8 mouse cellular contexts compared by ENCODE assay signal in the genomic region with DNA sequence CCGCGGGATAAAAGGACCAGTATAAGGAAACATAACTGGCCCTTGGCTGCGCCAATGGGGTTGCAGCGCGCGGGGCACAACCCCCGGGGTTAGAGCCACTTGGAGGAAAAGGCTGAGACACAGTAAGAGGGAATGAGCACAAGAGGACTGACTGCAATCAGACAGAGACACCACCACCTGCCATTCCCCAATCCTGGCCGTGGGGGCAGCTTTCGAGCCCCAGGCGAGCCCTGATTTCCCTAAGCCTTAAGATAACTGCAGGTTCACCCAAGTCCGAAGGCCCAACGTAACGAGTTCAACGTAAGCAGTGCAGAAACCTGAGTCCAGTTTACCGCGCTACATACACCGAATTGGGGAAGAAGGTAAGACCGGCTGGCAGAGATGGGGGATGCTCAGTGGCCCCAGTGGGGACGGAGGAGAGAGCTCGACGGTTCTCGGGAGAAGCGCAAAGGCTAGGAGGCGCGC. TPM values are rescaled to one million over a fixed set of nuclear protein-coding genes. Genes with fewer than 3 reads are reported as not detected.
A peak's percentile ranks its signal among the peaks of the same experiment; 100 is the strongest.
DNase-seq lines count a peak whose midpoint lies in the region; ATAC-seq lines count a peak whose summit lies in the region.

No protein-coding gene starts in this region.

- DNase-seq in left cerebral cortex, postnatal 25 days (ENCODE audit: low spot score in 2 of 2), result peak; percentile 28 to 52
- DNase-seq in left cerebral cortex, adult 8-10 months (ENCODE audit: low spot score in 2 of 2), result no peak
- peak; percentile 84 for DNase-seq in ZHBTc4 (ENCODE audit: low read depth, low spot score)
- peak; percentile 40 to 60 for DNase-seq in kidney, postnatal 36 days
- no peak for DNase-seq in midbrain, embryonic 14.5 days
- no peak for DNase-seq in B cell, adult 2 months
- DNase-seq in gastrocnemius, postnatal 25 days, result no peak

- H3K27ac ChIP-seq in forebrain, embryonic 15.5 days (replicated peaks), result peak overlapping the region; percentile 99
- H3K27ac ChIP-seq in midbrain, embryonic 14.5 days (replicated peaks; ENCODE audit: low read depth, low read length), result peak overlapping the region; percentile 93

- H3K9me3 ChIP-seq in forebrain, embryonic 15.5 days, result no peaks in the 10 kb centered on the region
- no peaks in the 10 kb centered on the region for H3K9me3 ChIP-seq in midbrain, embryonic 14.5 days (ENCODE audit: control insufficient read depth, low read length)

- peak overlapping the region; percentile 92 for H3K4me3 ChIP-seq in forebrain, embryonic 15.5 days
- H3K4me3 ChIP-seq in midbrain, embryonic 14.5 days (replicated peaks; ENCODE audit: low read depth, low read length), result peak overlapping the region; percentile 89

- ATAC-seq in forebrain, embryonic 15.5 days (replicated peaks), result peak; percentile 67
- ATAC-seq in midbrain, embryonic 14.5 days (ENCODE audit: low FRiP score, low TSS enrichment), result peak; percentile 70

- under 1% methylated on average over 25 of the region's 25 CpGs for WGBS in forebrain, embryonic 15.5 days
- WGBS in midbrain, embryonic 14.5 days, result under 1% methylated on average over 25 of the region's 25 CpGs

- intact Hi-C loops in left cerebral cortex, postnatal 25 days (cut with DNase I), result no loop called here

- peak overlapping the region; percentile 82 for H3K9ac ChIP-seq in forebrain, embryonic 15.5 days (replicated peaks)
- H3K9ac ChIP-seq in midbrain, embryonic 14.5 days (replicated peaks; ENCODE audit: low read length), result peak overlapping the region; percentile 72

- no peaks in the 10 kb centered on the region for H3K27me3 ChIP-seq in forebrain, embryonic 15.5 days
- H3K27me3 ChIP-seq in midbrain, embryonic 14.5 days (ENCODE audit: control insufficient read depth, insufficient read depth, low read length), result no peaks in the 10 kb centered on the region

- peaks cover 22% of the 10 kb centered on the region for H3K4me1 ChIP-seq in forebrain, embryonic 15.5 days
- H3K4me1 ChIP-seq in midbrain, embryonic 14.5 days (ENCODE audit: control insufficient read depth, insufficient read depth, low read length), result peaks cover 5% of the 10 kb centered on the region; the same call in 1 of the 2 replicates

- peaks cover under 1% of the 10 kb centered on the region; the same call in 1 of the 2 replicates for H3K36me3 ChIP-seq in forebrain, embryonic 15.5 days
- peaks cover 2% of the 10 kb centered on the region; the same call in 1 of the 2 replicates for H3K36me3 ChIP-seq in midbrain, embryonic 14.5 days (ENCODE audit: control insufficient read depth, insufficient read depth, low read length)

- peak overlapping the region; percentile 98 for H3K4me2 ChIP-seq in forebrain, embryonic 15.5 days (replicated peaks)
- H3K4me2 ChIP-seq in midbrain, embryonic 14.5 days (ENCODE audit: low read length), result peak overlapping the region; percentile 96

RNA-seq across cellular contexts. Expression of gene Gm29609, which starts 0.4 kb away (rescaled TPM):
- 1 to 10 TPM; 3.5 to 3.8 TPM for total RNA-seq in left cerebral cortex, postnatal 25 days (2021)
- 1 to 10 TPM; 1.8 to 6.0 (median 2.5) TPM for total RNA-seq in left cerebral cortex, adult 8-10 months (2022)
- polyA plus RNA-seq in forebrain, embryonic 15.5 days (2015; fragmentation: Nextera tagmentation; extraction: Ambion mirVana), result 1.2 and 1.8 TPM in 2 replicates
- polyA plus RNA-seq in midbrain, embryonic 14.5 days (2014; fragmentation: Nextera tagmentation; extraction: Ambion mirVana), result 0.70 and 1.7 TPM in 2 replicates
- total RNA-seq in gastrocnemius, postnatal 25 days (2021), result under 1 TPM; 0.26 to 0.35 TPM

RNA-seq across cellular contexts. Expression of gene Gtf3c2, which starts 0.6 kb away (rescaled TPM):
- 10 to 100 TPM; 53.3 to 57.8 TPM for total RNA-seq in left cerebral cortex, postnatal 25 days (2021)
- total RNA-seq in left cerebral cortex, adult 8-10 months (2022), result 10 to 100 TPM; 49.8 to 65.0 (median 58.1) TPM
- 69.5 and 75.4 TPM in 2 replicates for polyA plus RNA-seq in forebrain, embryonic 15.5 days (2015; fragmentation: Nextera tagmentation; extraction: Ambion mirVana)
- 48.5 and 68.0 TPM in 2 replicates for polyA plus RNA-seq in midbrain, embryonic 14.5 days (2014; fragmentation: Nextera tagmentation; extraction: Ambion mirVana)
- total RNA-seq in gastrocnemius, postnatal 25 days (2021), result 10 to 100 TPM; 21.8 to 24.5 TPM

RNA-seq across cellular contexts. Expression of gene Snx17, which starts 13.7 kb away (rescaled TPM):
- 10 to 100 TPM; 72.2 to 75.5 TPM for total RNA-seq in left cerebral cortex, postnatal 25 days (2021)
- 10 to 100 TPM; 80.7 to 85.0 (median 83.6) TPM for total RNA-seq in left cerebral cortex, adult 8-10 months (2022)
- 138 and 143 TPM in 2 replicates for polyA plus RNA-seq in forebrain, embryonic 15.5 days (2015; fragmentation: Nextera tagmentation; extraction: Ambion mirVana)
- polyA plus RNA-seq in midbrain, embryonic 14.5 days (2014; fragmentation: Nextera tagmentation; extraction: Ambion mirVana), result 114 and 119 TPM in 2 replicates
- total RNA-seq in gastrocnemius, postnatal 25 days (2021), result 10 to 100 TPM; 28.3 to 31.1 TPM

RNA-seq across cellular contexts. Expression of gene Eif2b4, which starts 13.9 kb away (rescaled TPM):
- 10 to 100 TPM; 39.0 to 44.2 TPM for total RNA-seq in left cerebral cortex, postnatal 25 days (2021)
- total RNA-seq in left cerebral cortex, adult 8-10 months (2022), result 10 to 100 TPM; 30.1 to 37.0 (median 36.1) TPM
- polyA plus RNA-seq in forebrain, embryonic 15.5 days (2015; fragmentation: Nextera tagmentation; extraction: Ambion mirVana), result 78.8 and 87.0 TPM in 2 replicates
- polyA plus RNA-seq in midbrain, embryonic 14.5 days (2014; fragmentation: Nextera tagmentation; extraction: Ambion mirVana), result 78.3 and 91.6 TPM in 2 replicates
- total RNA-seq in gastrocnemius, postnatal 25 days (2021), result 10 to 100 TPM; 51.5 to 63.1 TPM

RNA-seq across cellular contexts. Expression of gene Zfp513, which starts 22.8 kb away (rescaled TPM):
- 10 to 100 TPM; 27.1 to 27.3 TPM for total RNA-seq in left cerebral cortex, postnatal 25 days (2021)
- total RNA-seq in left cerebral cortex, adult 8-10 months (2022), result 10 to 100 TPM; 24.1 to 31.4 (median 28.4) TPM
- polyA plus RNA-seq in forebrain, embryonic 15.5 days (2015; fragmentation: Nextera tagmentation; extraction: Ambion mirVana), result 16.3 and 17.7 TPM in 2 replicates
- 8.7 and 8.9 TPM in 2 replicates for polyA plus RNA-seq in midbrain, embryonic 14.5 days (2014; fragmentation: Nextera tagmentation; extraction: Ambion mirVana)
- total RNA-seq in gastrocnemius, postnatal 25 days (2021), result 1 to 10 TPM; 5.4 to 5.7 TPM

Comparison
In these comparisons a context has a peak if more than half of its experiments do, and no peak if none do; other contexts are left out.
1. DNase-seq: peak in left cerebral cortex, postnatal 25 days (2 of 2), ZHBTc4 (single experiment) and kidney, postnatal 36 days (2 of 2); none in left cerebral cortex, adult 8-10 months (0 of 2), midbrain, embryonic 14.5 days (single experiment), B cell, adult 2 months (0 of 2) and gastrocnemius, postnatal 25 days (single experiment).